Mouse (Mus musculus) heart, embryonic 16.5 days (tissue): ENCODE results near the gene Osbp. TPM values are rescaled to one million over a fixed set of nuclear protein-coding genes. Genes with fewer than 3 reads are reported as not detected.
A peak's percentile ranks its signal among the peaks of the same experiment; 100 is the strongest.

Experiments
- ATAC-seq: fragments of 200-750 bp; cut with Nextera tagmentation; replicated peaks from 2 replicates; pipeline ENCODE4 v1.8.0; 2017; ENCODE audit warnings: moderate number of reproducible peaks; ENCODE audit not compliant: insufficient read depth, low FRiP score; ENCODE audit errors: extremely low read depth
- H3K27ac ChIP-seq: fragments of 300-500 bp; sonication (generic); 2 replicates; pipeline ENCODE4 v1.5.1; 2014; ENCODE audit warnings: mild to moderate bottlenecking, low read length, control low read depth, moderate library complexity
- H3K27me3 ChIP-seq: fragments of 300-500 bp; sonication (generic); 2 replicates; pipeline ENCODE4 v1.6.1; 2014; ENCODE audit warnings: low read length, mixed read lengths; ENCODE audit not compliant: control insufficient read depth, insufficient read depth
- H3K36me3 ChIP-seq: fragments of 300-500 bp; sonication (generic); 2 replicates; pipeline ENCODE4 v1.6.1; 2014; ENCODE audit not compliant: control insufficient read depth, insufficient read depth
- H3K4me1 ChIP-seq: fragments of 300-500 bp; sonication (generic); 2 replicates; pipeline ENCODE4 v1.6.1; 2014; ENCODE audit warnings: low read length, mixed read lengths; ENCODE audit not compliant: control insufficient read depth, insufficient read depth
- H3K4me2 ChIP-seq: fragments of 300-500 bp; sonication (generic); 2 replicates; pipeline ENCODE4 v1.6.1; 2014; ENCODE audit warnings: low read depth, mild to moderate bottlenecking, control low read depth, low read length
- H3K4me3 ChIP-seq: fragments of 300-500 bp; sonication (generic); 2 replicates; pipeline ENCODE4 v1.5.1; 2014; ENCODE audit warnings: mild to moderate bottlenecking, control low read depth, low read length
- H3K9ac ChIP-seq: fragments of 300-500 bp; sonication (generic); 2 replicates; pipeline ENCODE4 v1.6.1; 2014; ENCODE audit warnings: low read length, control low read depth
- H3K9me3 ChIP-seq: fragments of 300-500 bp; sonication (generic); replicated peaks from 2 replicates; pipeline ENCODE4 v1.6.1; 2016; ENCODE audit warnings: low read length; ENCODE audit not compliant: control insufficient read depth
- WGBS: fragments of 180-500 bp; shearing (Covaris S2); extraction: QIAGEN DNeasy Blood & Tissue Kit; methylation state at CpG from one replicate; pipeline ENCODE4 v1.1.7; 2014; 5-methylcytosine and 5-hydroxymethylcytosine counted together
- polyA plus RNA-seq: library from polyadenylated mRNA; unstranded; fragments of >200 nt; fragmentation: Nextera tagmentation; extraction: Ambion mirVana; gene quantifications from 2 replicates; pipeline ENCODE4 v1.2.1, GENCODE M21; 2015

Gene Osbp
- polyA plus RNA-seq, 1 experiment from 2014 or later, result 4.4 TPM

- Histone ChIP-seq H3K9ac (no peak overlapping the region), H3K9me3 (no peaks in the 10 kb centered on the region), H3K27me3 (no peaks in the 10 kb centered on the region), H3K36me3 (no peaks in the 10 kb centered on the region), H3K27ac (no peak overlapping the region), H3K4me1 (peaks cover 14% of the 10 kb centered on the region), H3K4me3 (no peak overlapping the region), H3K4me2 (no peak overlapping the region)
- 37% methylated on average over 3 of the region's 3 CpGs for WGBS
- no peak for ATAC-seq
Observed at GRCm38 (mm10) chr19:12001686-12002085, 35.9 kb downstream of the Osbp start.

- Histone ChIP-seq H3K4me1 (peaks cover 17% of the 10 kb centered on the region), H3K9me3 (no peaks in the 10 kb centered on the region), H3K27me3 (no peaks in the 10 kb centered on the region), H3K4me3 (peak overlapping the region; percentile 16; the same call in 1 of the 2 replicates), H3K27ac (no peak overlapping the region), H3K36me3 (no peaks in the 10 kb centered on the region), H3K9ac (no peak overlapping the region), H3K4me2 (peak overlapping the region; percentile 40)
- WGBS, result 10% methylated on average over 11 of the region's 11 CpGs
- peak; percentile 6; the same call in 1 of the 2 replicates for ATAC-seq
Observed at GRCm38 (mm10) chr19:12002125-12002524, 36.4 kb downstream of the Osbp start.

GRCm38 (mm10) chr19:12002791-12003190 lies 37.0 kb downstream of the Osbp start:
- Histone ChIP-seq H3K9me3 (no peaks in the 10 kb centered on the region), H3K36me3 (no peaks in the 10 kb centered on the region), H3K4me1 (peaks cover 20% of the 10 kb centered on the region), H3K4me2 (peak overlapping the region; percentile 40; the same call in 1 of the 2 replicates), H3K27ac (no peak overlapping the region), H3K27me3 (no peaks in the 10 kb centered on the region), H3K4me3 (peak overlapping the region; percentile 16), H3K9ac (no peak overlapping the region)
- ATAC-seq, result no peak
- 44% methylated on average over 14 of the region's 14 CpGs for WGBS

GRCm38 (mm10) chr19:12003568-12003967 lies 37.8 kb downstream of the Osbp start:
- WGBS, result 79% methylated on average over 2 of the region's 2 CpGs
- ATAC-seq, result no peak

GRCm38 (mm10) chr19:12004216-12005008 lies 38.7 kb downstream of the Osbp start:
- H3K9me3 ChIP-seq, result no peaks in the 10 kb centered on the region
- peak overlapping the region; percentile 66 for H3K4me3 ChIP-seq
- H3K4me1 ChIP-seq, result peaks cover 15% of the 10 kb centered on the region
- H3K27ac ChIP-seq, result peak overlapping the region; percentile 83
- peak overlapping the region; percentile 65 for H3K4me2 ChIP-seq
- H3K36me3 ChIP-seq, result no peaks in the 10 kb centered on the region
- H3K9ac ChIP-seq, result peak overlapping the region; percentile 76
- ATAC-seq, result no peak
- WGBS, result 34% methylated on average over 9 of the region's 9 CpGs
- no peaks in the 10 kb centered on the region for H3K27me3 ChIP-seq

More at GRCm38 (mm10) chr19:12003568-12003967, 37.8 kb downstream of the Osbp start:
- H3K27ac ChIP-seq, result no peak overlapping the region
- no peaks in the 10 kb centered on the region for H3K36me3 ChIP-seq
- H3K9ac ChIP-seq, result no peak overlapping the region
- H3K4me1 ChIP-seq, result peaks cover 20% of the 10 kb centered on the region
- H3K4me3 ChIP-seq, result no peak overlapping the region
- no peaks in the 10 kb centered on the region for H3K9me3 ChIP-seq
- H3K27me3 ChIP-seq, result no peaks in the 10 kb centered on the region
- H3K4me2 ChIP-seq, result no peak overlapping the region

GRCm38 (mm10) chr19:12005376-12006360 lies 39.9 kb downstream of the Osbp start:
- Histone ChIP-seq H3K9ac (peak overlapping the region; percentile 76), H3K36me3 (no peaks in the 10 kb centered on the region), H3K27me3 (no peaks in the 10 kb centered on the region), H3K4me1 (peaks cover 15% of the 10 kb centered on the region), H3K4me3 (peak overlapping the region; percentile 66), H3K9me3 (no peaks in the 10 kb centered on the region), H3K4me2 (peak overlapping the region; percentile 65), H3K27ac (peak overlapping the region; percentile 83)
- peak; percentile 75 for ATAC-seq
- WGBS, result under 1% methylated on average over 41 of the region's 41 CpGs

GRCm38 (mm10) chr19:12006361-12006947 lies 40.7 kb downstream of the Osbp start:
- WGBS, result 3% methylated on average over 17 of the region's 17 CpGs
- Histone ChIP-seq H3K9me3 (no peaks in the 10 kb centered on the region), H3K36me3 (no peaks in the 10 kb centered on the region), H3K4me2 (peak overlapping the region; percentile 65), H3K27ac (peak overlapping the region; percentile 27), H3K9ac (peak overlapping the region; percentile 65), H3K4me3 (peak overlapping the region; percentile 66), H3K27me3 (no peaks in the 10 kb centered on the region), H3K4me1 (peaks cover 15% of the 10 kb centered on the region)
- no peak for ATAC-seq

- Histone ChIP-seq H3K36me3 (no peaks in the 10 kb centered on the region), H3K4me1 (peaks cover 15% of the 10 kb centered on the region), H3K4me2 (peak overlapping the region; percentile 65), H3K4me3 (peak overlapping the region; percentile 66), H3K9me3 (no peaks in the 10 kb centered on the region), H3K9ac (peak overlapping the region; percentile 65; the same call in 1 of the 2 replicates), H3K27ac (0 out of 2 replicates have a peak overlapping the region, but pooled peaks have one; percentile 10), H3K27me3 (no peaks in the 10 kb centered on the region)
- 15% methylated on average over 17 of the region's 17 CpGs for WGBS
- no peak for ATAC-seq
Observed at GRCm38 (mm10) chr19:12007105-12007931, 41.6 kb downstream of the Osbp start.
